Mouse (Mus musculus) midbrain, embryonic 13.5 days (tissue): ENCODE data around the gene B9d1. TPM values are rescaled to one million over a fixed set of nuclear protein-coding genes. Genes with fewer than 3 reads are reported as not detected.

Experiments
- ATAC-seq: fragments of 200-750 bp; cut with Nextera tagmentation; 2 replicates; pipeline ENCODE4 v1.8.0; 2017; ENCODE audit warnings: mild to moderate bottlenecking, moderate TSS enrichment, moderate library complexity
- H3K27ac ChIP-seq: fragments of 300-500 bp; sonication (generic); 2 replicates; pipeline ENCODE4 v1.5.1; 2015; ENCODE audit warnings: inconsistent platforms, mild to moderate bottlenecking, moderate library complexity
- H3K27me3 ChIP-seq: fragments of 300-500 bp; sonication (generic); 2 replicates; pipeline ENCODE4 v1.6.1; 2015; ENCODE audit warnings: mild to moderate bottlenecking, inconsistent platforms
- H3K36me3 ChIP-seq: fragments of 300-500 bp; sonication (generic); 2 replicates; pipeline ENCODE4 v1.6.1; 2015; ENCODE audit warnings: mild to moderate bottlenecking, inconsistent platforms
- H3K4me1 ChIP-seq: fragments of 300-500 bp; sonication (generic); replicated peaks from 2 replicates; pipeline ENCODE4 v1.6.1; 2015; ENCODE audit warnings: inconsistent platforms
- H3K4me2 ChIP-seq: fragments of 300-500 bp; sonication (generic); replicated peaks from 2 replicates; pipeline ENCODE4 v1.6.1; 2015; ENCODE audit warnings: moderate library complexity, mild to moderate bottlenecking, inconsistent platforms
- H3K4me3 ChIP-seq: fragments of 300-500 bp; sonication (generic); replicated peaks from 2 replicates; pipeline ENCODE4 v1.5.1; 2015; ENCODE audit warnings: mild to moderate bottlenecking, inconsistent platforms
- H3K9ac ChIP-seq: fragments of 300-500 bp; sonication (generic); replicated peaks from 2 replicates; pipeline ENCODE4 v1.6.1; 2015; ENCODE audit warnings: mild to moderate bottlenecking, inconsistent platforms
- H3K9me3 ChIP-seq: fragments of 300-500 bp; sonication (generic); 2 replicates; pipeline ENCODE4 v1.6.1; 2016; ENCODE audit warnings: mild to moderate bottlenecking, inconsistent platforms
- WGBS: fragments of 180-500 bp; shearing (Covaris S2); methylation state at CpG from one replicate; pipeline ENCODE4 v1.1.7; 2015; 5-methylcytosine and 5-hydroxymethylcytosine counted together
- polyA plus RNA-seq: library from polyadenylated mRNA; unstranded; fragments of >200 nt; fragmentation: Nextera tagmentation; extraction: Ambion mirVana; gene quantifications from 2 replicates; pipeline ENCODE4 v1.2.1, GENCODE M21; 2015

The B9d1 gene
- polyA plus RNA-seq, 1 experiment from 2014 or later, result 40.8 TPM

- Histone ChIP-seq H3K9ac (no peak overlapping the region), H3K4me3 (no peak overlapping the region), H3K27me3 (no peaks in the 10 kb centered on the region), H3K36me3 (peaks cover 16% of the 10 kb centered on the region), H3K27ac (no peak overlapping the region), H3K4me1 (peaks cover 11% of the 10 kb centered on the region), H3K4me2 (no peak overlapping the region), H3K9me3 (no peaks in the 10 kb centered on the region)
- 95% methylated on average over 1 of the region's 1 CpGs for WGBS
- no peak for ATAC-seq
Measured at GRCm38 (mm10) chr11:61526872-61527271, 21.9 kb downstream of the B9d1 start.

GRCm38 (mm10) chr11:61529268-61529713 is 24.3 kb downstream of the B9d1 start:
- no peak overlapping the region for H3K4me2 ChIP-seq
- H3K27ac ChIP-seq, result no peak overlapping the region
- no peak for ATAC-seq
- H3K9ac ChIP-seq, result no peak overlapping the region
- H3K36me3 ChIP-seq, result peaks cover 13% of the 10 kb centered on the region; the same call in 1 of the 2 replicates
- H3K9me3 ChIP-seq, result no peaks in the 10 kb centered on the region
- H3K4me3 ChIP-seq, result no peak overlapping the region
- no peaks in the 10 kb centered on the region for H3K27me3 ChIP-seq
- peaks cover 11% of the 10 kb centered on the region for H3K4me1 ChIP-seq
- WGBS, result 28% methylated on average over 4 of the region's 4 CpGs

- WGBS, result 97% methylated on average over 2 of the region's 2 CpGs
- no peak overlapping the region for H3K27ac ChIP-seq
Measured at GRCm38 (mm10) chr11:61532820-61533219, 27.9 kb downstream of the B9d1 start.

GRCm38 (mm10) chr11:61533571-61533970 is 28.6 kb downstream of the B9d1 start:
- 79% methylated on average over 5 of the region's 5 CpGs for WGBS
- Histone ChIP-seq H3K27ac (no peak overlapping the region), H3K4me2 (no peak overlapping the region), H3K4me3 (no peak overlapping the region), H3K27me3 (no peaks in the 10 kb centered on the region), H3K9ac (no peak overlapping the region), H3K4me1 (peaks cover 11% of the 10 kb centered on the region), H3K9me3 (no peaks in the 10 kb centered on the region), H3K36me3 (peaks cover 15% of the 10 kb centered on the region; the same call in 1 of the 2 replicates)
- ATAC-seq, result no peak

More at GRCm38 (mm10) chr11:61532820-61533219, 27.9 kb downstream of the B9d1 start:
- Histone ChIP-seq H3K9ac (no peak overlapping the region), H3K4me3 (no peak overlapping the region), H3K27me3 (no peaks in the 10 kb centered on the region), H3K9me3 (no peaks in the 10 kb centered on the region), H3K4me2 (no peak overlapping the region), H3K4me1 (peaks cover 11% of the 10 kb centered on the region), H3K36me3 (peaks cover 15% of the 10 kb centered on the region; the same call in 1 of the 2 replicates)
- ATAC-seq, result no peak

- no peak for ATAC-seq
- no peak overlapping the region for H3K4me2 ChIP-seq
- WGBS, result 78% methylated on average over 1 of the region's 1 CpGs
- peaks cover 21% of the 10 kb centered on the region; the same call in 1 of the 2 replicates for H3K36me3 ChIP-seq
- no peaks in the 10 kb centered on the region for H3K9me3 ChIP-seq
- no peaks in the 10 kb centered on the region for H3K4me1 ChIP-seq
- H3K9ac ChIP-seq, result no peak overlapping the region
- no peak overlapping the region for H3K4me3 ChIP-seq
- H3K27ac ChIP-seq, result no peak overlapping the region
- H3K27me3 ChIP-seq, result no peaks in the 10 kb centered on the region
Measured at GRCm38 (mm10) chr11:61535530-61535929, 30.6 kb downstream of the B9d1 start.

- Histone ChIP-seq H3K27me3 (no peaks in the 10 kb centered on the region), H3K27ac (no peak overlapping the region), H3K4me1 (no peaks in the 10 kb centered on the region), H3K4me2 (no peak overlapping the region), H3K36me3 (peaks cover 19% of the 10 kb centered on the region; the same call in 1 of the 2 replicates), H3K9me3 (no peaks in the 10 kb centered on the region), H3K4me3 (no peak overlapping the region), H3K9ac (no peak overlapping the region)
- WGBS, result 68% methylated on average over 3 of the region's 3 CpGs
- ATAC-seq, result no peak
Measured at GRCm38 (mm10) chr11:61536952-61537351, 32.0 kb downstream of the B9d1 start.

GRCm38 (mm10) chr11:61537362-61537761 is 32.4 kb downstream of the B9d1 start:
- 94% methylated on average over 3 of the region's 3 CpGs for WGBS
- H3K4me1 ChIP-seq, result no peaks in the 10 kb centered on the region
- no peak overlapping the region for H3K27ac ChIP-seq
- ATAC-seq, result no peak
- no peak overlapping the region for H3K9ac ChIP-seq
- H3K36me3 ChIP-seq, result peaks cover 16% of the 10 kb centered on the region; the same call in 1 of the 2 replicates
- H3K4me3 ChIP-seq, result no peak overlapping the region
- H3K9me3 ChIP-seq, result no peaks in the 10 kb centered on the region
- no peak overlapping the region for H3K4me2 ChIP-seq
- no peaks in the 10 kb centered on the region for H3K27me3 ChIP-seq

GRCm38 (mm10) chr11:61540642-61541041 is 35.7 kb downstream of the B9d1 start:
- Histone ChIP-seq H3K36me3 (peaks cover 22% of the 10 kb centered on the region), H3K4me1 (0 out of 2 replicates have a peak, but pooled peaks cover 4% of the 10 kb centered on the region), H3K4me3 (no peak overlapping the region), H3K9me3 (no peaks in the 10 kb centered on the region), H3K4me2 (no peak overlapping the region), H3K9ac (no peak overlapping the region), H3K27ac (no peak overlapping the region), H3K27me3 (no peaks in the 10 kb centered on the region)
- ATAC-seq, result no peak
- 90% methylated on average over 7 of the region's 7 CpGs for WGBS

- WGBS, result 92% methylated on average over 2 of the region's 2 CpGs
- no peak overlapping the region for H3K27ac ChIP-seq
- H3K9me3 ChIP-seq, result no peaks in the 10 kb centered on the region
- 0 out of 2 replicates have a peak, but pooled peaks cover 4% of the 10 kb centered on the region for H3K4me1 ChIP-seq
- H3K9ac ChIP-seq, result no peak overlapping the region
- H3K4me3 ChIP-seq, result no peak overlapping the region
- no peaks in the 10 kb centered on the region for H3K27me3 ChIP-seq
- no peak overlapping the region for H3K4me2 ChIP-seq
- no peak for ATAC-seq
- peaks cover 27% of the 10 kb centered on the region for H3K36me3 ChIP-seq
Measured at GRCm38 (mm10) chr11:61541106-61541505, 36.2 kb downstream of the B9d1 start.

- no peak overlapping the region for H3K9ac ChIP-seq
- no peak for ATAC-seq
- H3K4me2 ChIP-seq, result no peak overlapping the region
- H3K27me3 ChIP-seq, result no peaks in the 10 kb centered on the region
- no peak overlapping the region for H3K27ac ChIP-seq
- no peaks in the 10 kb centered on the region for H3K9me3 ChIP-seq
- H3K36me3 ChIP-seq, result peaks cover 26% of the 10 kb centered on the region
- H3K4me1 ChIP-seq, result 0 out of 2 replicates have a peak, but pooled peaks cover 4% of the 10 kb centered on the region
- no peak overlapping the region for H3K4me3 ChIP-seq
- WGBS, result 91% methylated on average over 2 of the region's 2 CpGs
Measured at GRCm38 (mm10) chr11:61545586-61545985, 40.6 kb downstream of the B9d1 start.

- Histone ChIP-seq H3K4me3 (no peak overlapping the region), H3K4me2 (no peak overlapping the region), H3K9me3 (no peaks in the 10 kb centered on the region), H3K9ac (no peak overlapping the region), H3K4me1 (0 out of 2 replicates have a peak, but pooled peaks cover 4% of the 10 kb centered on the region), H3K27ac (no peak overlapping the region), H3K36me3 (peaks cover 26% of the 10 kb centered on the region), H3K27me3 (no peaks in the 10 kb centered on the region)
- WGBS, result 88% methylated on average over 10 of the region's 10 CpGs
- ATAC-seq, result no peak
Measured at GRCm38 (mm10) chr11:61546452-61546851, 41.5 kb downstream of the B9d1 start.

GRCm38 (mm10) chr11:61547710-61548109 is 42.8 kb downstream of the B9d1 start:
- no peak overlapping the region for H3K27ac ChIP-seq
- no peak overlapping the region for H3K4me2 ChIP-seq
- no peaks in the 10 kb centered on the region for H3K9me3 ChIP-seq
- 88% methylated on average over 4 of the region's 4 CpGs for WGBS
- peaks cover 26% of the 10 kb centered on the region for H3K36me3 ChIP-seq
- no peak for ATAC-seq
- H3K9ac ChIP-seq, result no peak overlapping the region
- peaks cover 4% of the 10 kb centered on the region; the same call in 1 of the 2 replicates for H3K4me1 ChIP-seq
- H3K27me3 ChIP-seq, result no peaks in the 10 kb centered on the region
- no peak overlapping the region for H3K4me3 ChIP-seq

GRCm38 (mm10) chr11:61550631-61551030 is 45.7 kb downstream of the B9d1 start:
- no peak overlapping the region for H3K4me2 ChIP-seq
- no peak overlapping the region for H3K9ac ChIP-seq
- ATAC-seq, result no peak
- H3K4me1 ChIP-seq, result peaks cover 5% of the 10 kb centered on the region; the same call in 1 of the 2 replicates
- H3K9me3 ChIP-seq, result no peaks in the 10 kb centered on the region
- H3K36me3 ChIP-seq, result peaks cover 12% of the 10 kb centered on the region
- H3K27me3 ChIP-seq, result no peaks in the 10 kb centered on the region
- H3K27ac ChIP-seq, result no peak overlapping the region
- H3K4me3 ChIP-seq, result no peak overlapping the region
